Mouse (Mus musculus): ENCODE data around the gene Olfr850. TPM values are rescaled to one million over a fixed set of nuclear protein-coding genes. Genes with fewer than 3 reads are reported as not detected.

The Olfr850 gene
- not detected in 2 replicates for polyA plus RNA-seq (2014; fragmentation: Nextera tagmentation; extraction: Ambion mirVana)

DNA sequence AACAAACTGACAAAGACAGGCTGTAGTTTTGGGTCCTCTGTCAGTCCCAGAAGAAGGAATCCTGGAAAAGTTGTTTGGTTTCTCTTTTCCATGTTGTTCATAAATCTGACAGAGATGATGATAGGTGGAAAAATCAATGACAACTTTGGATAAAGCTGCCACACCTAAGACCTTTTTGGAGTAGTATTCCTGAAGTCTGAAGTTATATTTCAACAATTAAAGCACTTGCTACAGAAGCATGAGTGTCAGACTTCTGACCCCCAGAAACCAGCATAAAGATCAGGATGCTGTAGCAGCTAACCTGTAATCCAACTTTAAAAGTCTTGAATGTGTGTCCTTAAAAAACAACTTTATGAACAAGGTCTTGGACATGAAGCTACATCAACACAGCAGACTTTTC, at the start of gene Olfr850:
Gene Olfr850 (minus strand): TSS at position 101 of the 400 bp plus-strand sequence.
- Histone ChIP-seq H3K27ac (replicated peaks in 1 of 2; ENCODE audit: control insufficient read depth in 1 of 2, insufficient read depth in 1 of 2, low read depth in 2 of 2, low read length in 2 of 2) (no peak within 1 kb of the TSS), H3K4me1 (ENCODE audit: control insufficient read depth in 2 of 2, insufficient read depth in 2 of 2, low read length in 2 of 2) (no peaks in the 10 kb centered on the region), H3K4me2 (ENCODE audit: low read length) (no peak within 1 kb of the TSS), H3K36me3 (ENCODE audit: control insufficient read depth, insufficient read depth, low read length) (no peaks in the 10 kb centered on the region), H3K9ac (ENCODE audit: low read length) (no peak within 1 kb of the TSS), H3K4me3 (ENCODE audit: control insufficient read depth in 1 of 2, insufficient read depth in 1 of 2, low read depth in 1 of 2, low read length in 2 of 2) (no peak within 1 kb of the TSS), H3K27me3 (ENCODE audit: control insufficient read depth, insufficient read depth, low read length) (no peaks in the 10 kb centered on the region), H3K9me3 (ENCODE audit: control insufficient read depth, low read length) (no peaks in the 10 kb centered on the region)
- no peak for ATAC-seq (ENCODE audit: insufficient number of reproducible peaks, insufficient read depth, low FRiP score, low read depth)

- Histone ChIP-seq H3K36me3 (ENCODE audit: control insufficient read depth, insufficient read depth, low read length) (no peaks in the 10 kb centered on the region), H3K4me3 (ENCODE audit: control insufficient read depth in 1 of 2, insufficient read depth in 1 of 2, low read depth in 1 of 2, low read length in 2 of 2) (no peak within 1 kb of the TSS), H3K4me2 (ENCODE audit: low read length) (no peak within 1 kb of the TSS), H3K9ac (ENCODE audit: low read length) (no peak within 1 kb of the TSS), H3K4me1 (ENCODE audit: control insufficient read depth in 2 of 2, insufficient read depth in 2 of 2, low read length in 2 of 2) (no peaks in the 10 kb centered on the region), H3K27ac (replicated peaks in 1 of 2; ENCODE audit: control insufficient read depth in 1 of 2, insufficient read depth in 1 of 2, low read depth in 2 of 2, low read length in 2 of 2) (no peak within 1 kb of the TSS), H3K27me3 (ENCODE audit: control insufficient read depth, insufficient read depth, low read length) (no peaks in the 10 kb centered on the region), H3K9me3 (ENCODE audit: control insufficient read depth, low read length) (peaks cover 9% of the 10 kb centered on the region; the same call in 1 of the 2 replicates)
- ATAC-seq (ENCODE audit: insufficient number of reproducible peaks, insufficient read depth, low FRiP score, low read depth): no peak
Observed at GRCm38 (mm10) chr9:19492995-19493394, 14.9 kb upstream of the Olfr850 start, which contains the start of gene Olfr851. Gene Olfr851, plus strand, starts transcription at chr9:19493295.

GRCm38 (mm10) chr9:19439966-19440365, 38.1 kb downstream of the Olfr850 start, which contains the start of gene Olfr849:
Gene Olfr849, plus strand, starts transcription at chr9:19440266.
- H3K36me3 ChIP-seq (ENCODE audit: control insufficient read depth, insufficient read depth, low read length): no peaks in the 10 kb centered on the region
- H3K9me3 ChIP-seq (ENCODE audit: control insufficient read depth, low read length): no peaks in the 10 kb centered on the region; the same call in 1 of the 2 replicates
- H3K4me2 ChIP-seq (ENCODE audit: low read length): no peak within 1 kb of the TSS
- no peaks in the 10 kb centered on the region for H3K4me1 ChIP-seq (ENCODE audit: control insufficient read depth in 2 of 2, insufficient read depth in 2 of 2, low read length in 2 of 2)
- H3K4me3 ChIP-seq (ENCODE audit: control insufficient read depth in 1 of 2, insufficient read depth in 1 of 2, low read depth in 1 of 2, low read length in 2 of 2): no peak within 1 kb of the TSS
- H3K9ac ChIP-seq (ENCODE audit: low read length): no peak within 1 kb of the TSS
- no peak within 1 kb of the TSS for H3K27ac ChIP-seq (replicated peaks in 1 of 2; ENCODE audit: control insufficient read depth in 1 of 2, insufficient read depth in 1 of 2, low read depth in 2 of 2, low read length in 2 of 2)
- ATAC-seq (ENCODE audit: insufficient number of reproducible peaks, insufficient read depth, low FRiP score, low read depth): no peak
- no peaks in the 10 kb centered on the region for H3K27me3 ChIP-seq (ENCODE audit: control insufficient read depth, insufficient read depth, low read length)
- 73% methylated on average over 2 of the region's 2 CpGs for WGBS

Other genes starting within 250 kb of the Olfr850 start
- gene Olfr843, start 226.3 kb downstream of the Olfr850 start, polyA plus RNA-seq (2014; fragmentation: Nextera tagmentation; extraction: Ambion mirVana): not detected in 2 replicates
- not detected in 2 replicates for gene Olfr844, start 161.9 kb downstream of the Olfr850 start, polyA plus RNA-seq (2014; fragmentation: Nextera tagmentation; extraction: Ambion mirVana)
- not detected in 2 replicates for gene Olfr845, start 141.8 kb downstream of the Olfr850 start, polyA plus RNA-seq (2014; fragmentation: Nextera tagmentation; extraction: Ambion mirVana)
- gene Olfr846, start 114.2 kb downstream of the Olfr850 start, polyA plus RNA-seq (2014; fragmentation: Nextera tagmentation; extraction: Ambion mirVana): not detected in 2 replicates
- gene Olfr847, start 99.6 kb downstream of the Olfr850 start, polyA plus RNA-seq (2014; fragmentation: Nextera tagmentation; extraction: Ambion mirVana): not detected in 2 replicates
- not detected in 2 replicates for gene Olfr849, start 38.0 kb downstream of the Olfr850 start, polyA plus RNA-seq (2014; fragmentation: Nextera tagmentation; extraction: Ambion mirVana)
- not detected in 2 replicates for gene Olfr851, start 15.0 kb upstream of the Olfr850 start, polyA plus RNA-seq (2014; fragmentation: Nextera tagmentation; extraction: Ambion mirVana)
- not detected in 2 replicates for gene Olfr853, start 62.8 kb upstream of the Olfr850 start, polyA plus RNA-seq (2014; fragmentation: Nextera tagmentation; extraction: Ambion mirVana)
- gene Olfr854, start 89.1 kb upstream of the Olfr850 start, polyA plus RNA-seq (2014; fragmentation: Nextera tagmentation; extraction: Ambion mirVana): not detected in 2 replicates
- gene Olfr855, start 104.4 kb upstream of the Olfr850 start, polyA plus RNA-seq (2014; fragmentation: Nextera tagmentation; extraction: Ambion mirVana): not detected in 2 replicates
- 20.6 and 21.0 TPM in 2 replicates for gene Zfp317, start 143.9 kb upstream of the Olfr850 start, polyA plus RNA-seq (2014; fragmentation: Nextera tagmentation; extraction: Ambion mirVana)
- not detected in 2 replicates for gene Olfr857, start 231.2 kb upstream of the Olfr850 start, polyA plus RNA-seq (2014; fragmentation: Nextera tagmentation; extraction: Ambion mirVana)